Mouse (Mus musculus) layer of hippocampus, adult 6 months (tissue): ENCODE data around the gene Eif3l. TPM values are rescaled to one million over a fixed set of nuclear protein-coding genes. Genes with fewer than 3 reads are reported as not detected.

Source experiments
- long read RNA-seq, 2 experiments: library from polyadenylated mRNA; unstranded; transcript quantifications; one replicate each; pipeline ENCODE4 v2.0.0; 2019 to 2020
- polyA plus RNA-seq: library from polyadenylated mRNA; unstranded; fragments of <200 nt; fragmentation: Nextera tagmentation; gene quantifications from 2 replicates; pipeline ENCODE4 v1.2.3, GENCODE M21; 2021

Gene Eif3l
- 100 and 106 TPM in 2 replicates for polyA plus RNA-seq
- long read RNA-seq, experiment 1, transcript Eif3l-201 (13 exons, 1,942 nt): major isoform, 174 of 208 reads
- long read RNA-seq, experiment 1, partial matches to known transcripts: 24 of 208 reads
- long read RNA-seq, experiment 1, other reads (novel, unspliced or antisense): 9 of 208 reads
- long read RNA-seq, experiment 2, transcript Eif3l-201 (13 exons, 1,942 nt): major isoform, 553 of 599 reads
- long read RNA-seq, experiment 2, partial matches to known transcripts: 20 of 599 reads
- long read RNA-seq, experiment 2, other reads (novel, unspliced or antisense): 24 of 599 reads

GRCm38 (mm10) chr15:79074913-79075532 is at the start of gene Eif3l:
TSS of gene Eif3l (plus strand) at chr15:79075179.

DNA sequence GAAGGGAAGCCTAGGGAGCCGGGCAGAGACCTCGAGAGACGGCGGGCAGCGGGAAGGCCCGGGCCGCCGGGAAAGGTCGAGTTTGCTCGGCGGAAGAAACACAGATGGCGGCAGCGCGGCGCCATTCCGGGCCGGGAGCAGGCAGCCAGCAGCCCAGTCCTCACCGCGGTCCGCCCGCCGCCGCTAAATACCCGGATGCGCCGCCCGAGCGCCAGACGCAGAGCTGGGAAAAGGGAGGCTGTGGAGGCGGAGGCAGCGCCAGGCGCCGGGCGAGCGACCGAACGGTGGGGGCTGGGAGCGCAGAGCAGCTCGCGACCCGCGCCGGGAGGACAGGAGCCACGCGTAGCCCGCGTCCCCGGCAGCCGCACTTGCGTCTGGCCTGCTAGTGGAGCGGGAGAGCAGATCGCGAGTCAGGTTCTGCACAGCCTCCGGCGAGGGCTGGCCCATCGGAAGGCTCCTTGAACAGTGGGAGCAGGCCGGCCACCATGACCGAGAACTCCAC is 46.7 kb upstream of the Eif3l start, which contains the start of gene H1f0:
Gene H1f0, plus strand, starts transcription at position 214 of the 502 bp plus-strand sequence.

GRCm38 (mm10) chr15:79041585-79041984 is 33.4 kb upstream of the Eif3l start, which contains the start of gene Galr3:
TSS of gene Galr3 (plus strand) at chr15:79041885.

DNA sequence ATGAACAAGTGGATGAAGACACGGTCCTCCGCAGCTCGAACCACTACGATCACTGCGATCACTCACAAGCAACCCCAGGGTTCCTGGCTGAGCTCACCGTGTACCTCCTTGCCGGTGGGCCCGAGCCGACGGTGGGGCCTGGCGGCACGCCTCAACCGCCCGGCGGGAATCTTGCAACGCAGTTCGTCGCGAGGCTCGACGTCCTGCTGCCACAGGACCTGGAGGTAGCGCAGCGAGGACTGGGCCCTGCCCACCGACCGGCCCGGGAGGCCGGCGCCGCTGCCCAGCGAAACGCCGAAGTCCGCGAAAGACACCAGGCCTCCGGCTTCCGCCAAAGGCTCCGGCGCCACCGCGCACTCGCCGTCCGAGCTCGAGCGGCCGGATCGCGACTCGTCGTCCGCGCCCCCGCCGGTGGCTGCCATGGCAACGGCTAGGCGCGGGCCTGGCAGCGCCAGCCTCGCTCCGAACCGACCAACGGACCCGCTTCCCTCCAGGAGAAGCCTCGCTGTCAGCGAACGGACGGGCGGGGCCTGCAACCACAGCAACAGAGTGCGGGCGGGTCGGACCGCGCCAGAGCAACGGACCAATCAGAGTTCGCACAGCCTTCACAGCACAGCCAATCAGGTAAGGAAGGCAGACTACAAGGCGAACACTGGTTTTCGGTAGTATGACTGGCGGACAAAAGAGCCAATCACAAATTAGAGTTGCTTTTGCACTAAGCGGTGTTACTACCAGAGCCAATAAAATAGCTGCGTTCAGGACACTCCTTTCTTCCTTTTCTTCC is 12.4 kb upstream of the Eif3l start, which contains the start of gene Ankrd54:
Gene Ankrd54, minus strand, starts transcription at position 518 of the 784 bp plus-strand sequence.

GRCm38 (mm10) chr15:79108421-79109320 is 33.7 kb downstream of the Eif3l start, which contains the start of gene Micall1:
TSS of gene Micall1 (plus strand) at chr15:79108898.

DNA sequence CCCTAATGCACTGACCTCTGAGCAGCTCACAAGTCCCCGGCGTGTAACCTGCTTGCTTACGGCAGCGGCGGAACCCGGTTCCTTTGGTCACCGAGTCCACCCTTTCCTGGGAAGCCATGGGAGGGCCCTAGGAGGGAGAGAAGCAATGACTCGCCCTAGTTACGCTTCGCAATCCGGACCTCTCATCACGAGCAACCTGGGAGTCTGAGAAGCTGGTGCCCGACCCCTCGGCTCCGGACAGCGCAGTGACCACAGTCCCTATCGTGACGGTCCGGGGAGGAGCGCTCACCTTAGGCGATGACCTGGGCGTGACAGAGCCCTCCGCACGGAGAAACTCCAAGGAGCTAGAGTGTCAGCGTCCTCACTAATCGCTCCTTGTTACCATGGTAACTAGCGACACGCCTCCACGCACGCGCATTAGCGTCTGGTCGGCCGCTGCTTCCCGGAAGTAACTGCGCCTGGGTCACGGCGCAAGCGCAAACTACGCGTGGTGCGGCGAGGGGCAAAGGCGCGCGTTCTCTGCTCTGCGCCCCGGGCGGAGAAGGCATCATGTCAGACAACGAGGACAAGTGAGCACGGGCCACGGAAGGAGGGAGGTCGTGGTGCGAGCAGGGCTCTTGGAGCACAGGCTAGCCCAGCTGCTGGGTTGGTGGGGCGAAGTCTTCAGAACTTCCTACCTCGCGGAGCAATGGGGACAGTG is 66.0 kb downstream of the Eif3l start, which contains the start of the genes Polr2f and 1700088E04Rik:
Gene Polr2f, plus strand, starts transcription at position 144 of the 700 bp plus-strand sequence.
Gene 1700088E04Rik, minus strand, starts transcription at position 388 of the 700 bp plus-strand sequence.

Other genes starting within 250 kb of the Eif3l start
- 21.1 and 33.4 TPM in 2 replicates for gene Cdc42ep1, start 232.6 kb upstream of the Eif3l start, polyA plus RNA-seq
- gene Lgals2, start 219.7 kb upstream of the Eif3l start, polyA plus RNA-seq: 0.28 and 0.63 TPM in 2 replicates
- 6.6 and 7.5 TPM in 2 replicates for gene Gga1, start 198.0 kb upstream of the Eif3l start, polyA plus RNA-seq
- gene Gm49510, start 175.5 kb upstream of the Eif3l start, polyA plus RNA-seq: 0.13 and 0.19 TPM in 2 replicates
- 2.8 and 4.3 TPM in 2 replicates for gene Sh3bp1, start 175.4 kb upstream of the Eif3l start, polyA plus RNA-seq
- gene Pdxp, start 161.3 kb upstream of the Eif3l start, polyA plus RNA-seq: 117 and 170 TPM in 2 replicates
- gene Lgals1, start 148.5 kb upstream of the Eif3l start, polyA plus RNA-seq: 98.4 and 125 TPM in 2 replicates
- gene Nol12, start 140.2 kb upstream of the Eif3l start, polyA plus RNA-seq: 43.1 and 48.4 TPM in 2 replicates
- gene Triobp, start 127.5 kb upstream of the Eif3l start, polyA plus RNA-seq: 4.4 and 5.7 TPM in 2 replicates
- 65.5 and 70.9 TPM in 2 replicates for gene H1f0, start 46.7 kb upstream of the Eif3l start, polyA plus RNA-seq
- 0.23 TPM in 2 replicates for gene Galr3, start 33.3 kb upstream of the Eif3l start, polyA plus RNA-seq
- gene Ankrd54, start 12.3 kb upstream of the Eif3l start, polyA plus RNA-seq: 28.0 and 29.8 TPM in 2 replicates
- 3.3 and 3.8 TPM in 2 replicates for gene Micall1, start 33.7 kb downstream of the Eif3l start, polyA plus RNA-seq
- 156 and 172 TPM in 2 replicates for gene Polr2f, start 65.8 kb downstream of the Eif3l start, polyA plus RNA-seq
- gene 1700088E04Rik, start 66.1 kb downstream of the Eif3l start, polyA plus RNA-seq: 18.0 and 24.6 TPM in 2 replicates
- gene Sox10, start 90.1 kb downstream of the Eif3l start, polyA plus RNA-seq: 8.4 and 10.3 TPM in 2 replicates
- gene Pick1, start 154.0 kb downstream of the Eif3l start, polyA plus RNA-seq: 12.5 and 14.9 TPM in 2 replicates
- gene Gm49486, start 154.2 kb downstream of the Eif3l start, polyA plus RNA-seq: 0.25 TPM in 1 of 2 replicates, not detected in the other
- gene Slc16a8, start 179.6 kb downstream of the Eif3l start, polyA plus RNA-seq: 5.2 TPM in 1 of 2 replicates, not detected in the other
- gene Baiap2l2, start 210.4 kb downstream of the Eif3l start, polyA plus RNA-seq: 3.8 and 4.6 TPM in 2 replicates